Mouse (Mus musculus) MEL-GATA-1-ER (cell line): ENCODE measurements around the gene Dach1.

ENCODE experiments used
- DNase-seq: peaks from one replicate; pipeline ENCODE4 v3.0.0-alpha.2; 2012; ENCODE audit warnings: low read depth; ENCODE audit errors: extremely low read depth

The Dach1 gene

DNA sequence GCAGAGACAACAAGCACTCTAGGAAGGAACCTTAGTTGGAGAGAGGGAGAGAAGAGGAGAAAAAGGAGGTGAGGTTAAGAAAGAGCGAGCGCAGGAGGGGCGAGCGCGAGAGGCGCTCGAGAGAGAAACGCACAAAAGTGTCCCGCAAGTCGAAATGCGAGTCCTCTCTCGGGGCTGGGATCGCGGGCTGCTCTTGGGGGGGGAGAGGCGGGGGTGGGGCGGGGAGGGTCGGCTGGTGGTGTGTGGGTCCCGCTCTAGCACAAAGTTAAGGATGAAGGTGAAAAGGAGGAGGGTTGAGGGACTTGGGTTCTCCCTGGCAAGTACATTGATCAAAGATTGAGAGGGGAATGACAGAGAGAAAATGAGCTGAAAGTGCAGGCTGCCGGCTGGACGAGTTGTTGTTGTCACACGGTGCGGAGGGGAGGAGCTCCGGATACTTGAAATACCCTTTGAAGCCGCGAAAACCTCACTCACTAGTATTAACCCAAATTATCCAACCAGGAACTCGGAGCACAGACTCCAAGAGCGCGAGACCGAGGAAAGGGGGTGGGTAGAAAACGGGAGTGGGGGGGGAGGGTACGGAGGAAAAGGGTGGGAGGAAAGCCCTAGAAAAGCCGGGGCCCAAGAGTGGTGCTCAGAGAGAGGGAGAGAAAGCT lies at the start of gene Dach1:
Dach1 (minus strand) TSS at position 345 of the 656 bp plus-strand sequence.
- no peak for DNase-seq

DNA sequence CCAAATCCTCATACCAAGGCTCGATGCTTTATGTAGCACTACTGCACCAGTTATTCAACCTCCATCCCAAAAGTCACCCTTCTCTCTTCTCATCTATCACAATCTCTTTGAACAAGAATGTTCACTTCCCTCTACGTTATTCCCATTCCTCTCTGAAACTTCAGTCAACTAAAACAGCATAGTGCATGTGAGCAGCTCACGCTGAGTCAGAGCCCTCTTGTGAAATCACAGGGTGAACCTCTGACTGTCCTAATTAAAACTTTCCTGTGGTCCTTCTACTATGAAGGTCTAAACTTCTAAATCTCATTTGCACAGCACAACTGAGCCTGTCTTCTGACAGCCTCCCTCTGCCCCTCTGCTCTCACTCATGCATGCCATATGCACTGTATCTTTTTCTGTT lies 30.5 kb upstream of the Dach1 start:
- no peak for DNase-seq

DNA sequence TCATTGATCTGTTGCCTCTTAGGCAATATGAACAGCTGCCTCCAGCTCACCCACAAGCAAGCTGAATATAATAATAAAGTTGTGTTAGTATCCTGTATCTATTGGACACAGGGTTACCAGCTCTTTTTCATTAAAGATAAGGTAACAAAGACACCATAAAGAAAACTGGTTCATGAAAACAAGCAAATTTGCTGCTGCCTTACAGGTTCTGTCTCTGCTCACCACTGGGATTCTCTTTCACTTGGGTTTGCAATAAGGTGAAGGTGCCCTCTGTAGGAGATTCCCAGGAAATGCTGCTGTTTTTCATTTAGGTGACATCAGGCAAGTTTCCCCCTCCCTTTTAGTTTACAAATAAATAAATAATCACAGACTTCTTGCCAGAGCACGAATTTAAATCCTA lies 12.0 kb upstream of the Dach1 start:
- DNase-seq: no peak

DNA sequence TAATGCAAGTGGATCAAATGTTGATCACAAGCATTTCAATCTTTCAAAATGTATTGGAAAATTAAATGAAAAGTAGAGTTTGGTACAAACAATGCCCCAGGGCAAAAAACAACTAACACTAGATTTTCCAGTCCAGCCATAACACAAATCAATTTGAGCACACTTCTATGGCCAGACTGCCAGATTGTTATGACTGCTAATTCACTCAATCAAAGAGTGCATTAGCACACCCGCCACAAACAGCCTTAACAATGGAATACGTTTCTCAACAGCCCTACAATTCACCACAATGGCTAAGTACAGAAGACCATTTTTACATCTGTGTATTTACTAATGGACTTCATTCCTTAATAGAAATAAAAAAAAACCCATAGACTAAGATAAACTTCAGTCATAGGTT lies 4.3 kb upstream of the Dach1 start:
- DNase-seq: no peak

DNA sequence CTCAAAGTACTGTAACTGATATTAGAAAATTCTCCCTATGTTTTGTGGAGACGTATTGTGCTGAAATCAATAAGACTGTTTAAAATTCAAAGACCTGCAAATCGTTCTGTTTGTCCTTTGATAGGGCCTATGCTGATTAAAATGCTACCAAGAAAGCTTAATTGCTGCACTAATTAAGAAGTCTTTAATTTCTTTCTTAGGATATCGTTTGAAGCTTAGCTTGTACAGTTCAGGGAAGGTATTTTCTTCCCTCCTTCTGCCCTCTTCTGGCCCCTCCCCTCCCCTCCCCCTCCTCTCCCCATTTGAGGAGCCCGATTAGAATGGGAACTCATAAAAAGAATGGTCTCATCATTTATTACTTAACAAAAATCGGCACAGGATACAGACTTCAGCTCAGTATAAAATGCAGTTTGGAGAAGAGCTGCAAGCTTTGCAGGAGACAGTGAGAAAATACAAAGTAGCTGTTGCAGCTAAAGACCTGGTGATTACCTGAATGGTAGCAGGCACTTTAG lies 2.9 kb upstream of the Dach1 start:
- DNase-seq: no peak

DNA sequence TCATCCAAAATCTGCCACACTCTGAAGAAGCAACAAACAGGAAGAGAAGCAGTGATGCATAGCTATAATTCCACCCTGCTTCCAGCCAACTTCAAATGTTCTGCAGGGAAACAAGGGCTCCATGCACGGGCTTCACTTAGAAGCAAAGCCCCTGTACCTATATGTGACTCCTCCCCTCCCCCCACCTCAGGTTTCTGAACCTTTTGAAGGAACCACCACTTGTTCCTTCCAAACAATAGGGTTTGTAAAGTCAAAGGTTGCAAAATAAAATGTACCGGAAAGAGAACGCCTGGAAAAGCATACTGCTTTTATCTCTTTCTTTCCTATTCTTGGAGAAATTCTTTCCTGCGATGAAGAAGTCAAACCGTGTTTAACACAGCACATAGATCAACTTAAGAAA lies 2.3 kb upstream of the Dach1 start:
- DNase-seq: no peak

DNA sequence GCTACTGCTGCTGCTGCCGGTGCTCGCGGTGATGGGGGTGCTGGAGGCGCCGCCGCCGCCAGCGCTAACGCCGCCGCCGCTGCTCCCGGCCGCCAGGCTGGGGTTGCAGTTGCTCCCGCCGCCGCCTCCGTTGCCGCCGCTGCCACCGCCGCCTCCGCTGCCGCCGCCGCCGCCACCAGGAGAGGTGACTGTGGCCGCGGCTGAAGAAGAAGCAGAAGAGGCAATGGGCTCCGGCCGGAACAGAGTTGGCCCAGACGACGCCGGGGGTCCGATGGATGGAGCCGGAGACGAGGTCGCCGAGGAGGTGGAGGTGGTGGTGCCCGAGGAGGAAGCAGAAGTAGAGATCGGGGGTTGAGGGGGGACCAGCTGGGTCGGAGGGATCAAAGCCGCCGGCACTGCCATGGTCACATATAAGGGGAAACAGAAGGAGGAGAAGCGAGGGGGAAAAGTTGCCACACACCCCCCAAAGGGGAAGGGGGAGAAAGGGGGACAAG lies 610 bp downstream of the Dach1 start:
- DNase-seq: no peak

DNA sequence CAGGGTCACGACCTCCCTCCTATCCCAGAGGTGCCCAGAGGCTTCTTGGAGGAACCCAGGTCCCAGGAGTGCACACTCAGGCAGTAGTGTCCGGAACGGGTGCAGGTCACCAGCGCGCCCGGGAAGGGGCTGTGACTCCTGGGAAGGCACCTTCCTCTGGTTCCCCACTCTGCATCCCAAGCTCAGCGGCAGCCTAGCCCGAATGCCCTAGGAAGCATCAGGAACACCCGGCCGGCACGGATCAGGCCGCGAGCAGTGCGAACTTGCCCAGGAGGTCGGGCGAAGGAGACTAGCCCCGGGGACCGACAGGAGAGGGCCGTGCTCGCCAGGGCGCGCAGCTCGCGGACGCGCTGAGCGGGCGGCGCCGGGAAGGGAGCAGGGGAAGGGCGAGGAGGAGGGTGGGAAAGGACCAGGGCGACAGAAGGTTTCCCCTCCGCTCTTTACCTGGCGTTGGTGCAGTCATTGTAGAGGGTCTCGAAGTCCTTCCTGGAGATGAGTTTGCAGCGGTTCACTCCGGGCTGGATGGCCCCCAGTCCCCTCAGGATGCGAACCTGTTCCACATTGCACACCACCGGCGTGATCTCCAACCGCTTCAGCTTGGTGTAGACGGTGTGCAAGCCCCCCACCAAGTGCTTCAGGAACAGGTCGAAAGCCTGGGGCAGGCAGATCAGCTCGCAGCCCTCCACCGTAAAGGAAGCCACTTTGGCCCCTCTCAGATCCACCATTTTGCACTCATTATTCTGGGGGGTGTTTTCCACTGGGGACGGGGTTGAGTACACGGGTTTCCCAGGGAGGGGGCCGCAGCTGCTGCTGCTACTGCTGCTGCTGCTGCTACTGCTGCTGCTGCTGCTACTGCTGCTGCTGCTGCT lies 1.3 kb downstream of the Dach1 start:
- DNase-seq: no peak

DNA sequence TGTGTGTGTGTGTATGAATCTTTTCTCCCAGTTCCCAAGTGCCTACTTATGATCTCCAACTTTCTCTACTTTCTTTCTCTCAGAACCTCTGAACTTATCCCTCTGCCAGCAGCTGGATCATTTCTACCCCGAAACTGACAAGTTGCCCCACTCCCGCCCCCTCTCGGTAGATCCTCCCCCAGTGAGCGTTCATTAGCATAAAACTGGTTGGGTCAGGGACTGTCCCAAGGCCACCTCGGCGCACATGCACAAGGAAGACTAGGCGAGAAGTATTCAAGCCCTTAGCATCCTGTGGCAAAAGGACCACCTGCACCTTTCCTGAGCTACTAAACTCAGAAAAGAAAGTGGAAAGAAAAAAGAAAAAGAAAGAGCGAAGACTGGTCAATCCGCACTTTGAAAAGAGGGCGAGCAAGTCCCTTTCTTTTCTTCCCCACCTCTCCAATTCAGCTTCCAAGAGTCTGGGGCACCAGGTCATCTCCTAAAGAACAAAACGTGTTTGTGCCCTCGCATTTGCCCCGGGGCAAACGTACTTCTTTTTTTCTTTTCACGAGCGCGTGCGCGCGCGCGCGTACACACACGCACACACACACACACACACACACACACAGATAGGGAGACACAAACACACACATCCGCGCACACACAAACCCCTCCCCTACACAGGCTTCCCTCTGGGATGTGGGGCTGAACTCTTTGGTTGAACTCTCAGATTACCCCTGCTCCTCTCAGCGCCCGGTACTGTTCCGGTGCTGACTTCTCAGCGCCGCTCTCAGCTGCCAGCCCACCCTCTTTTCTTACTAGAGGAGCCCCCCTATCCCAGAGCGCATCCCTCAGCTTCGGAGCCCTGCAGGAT lies 2.2 kb downstream of the Dach1 start:
- DNase-seq: no peak

DNA sequence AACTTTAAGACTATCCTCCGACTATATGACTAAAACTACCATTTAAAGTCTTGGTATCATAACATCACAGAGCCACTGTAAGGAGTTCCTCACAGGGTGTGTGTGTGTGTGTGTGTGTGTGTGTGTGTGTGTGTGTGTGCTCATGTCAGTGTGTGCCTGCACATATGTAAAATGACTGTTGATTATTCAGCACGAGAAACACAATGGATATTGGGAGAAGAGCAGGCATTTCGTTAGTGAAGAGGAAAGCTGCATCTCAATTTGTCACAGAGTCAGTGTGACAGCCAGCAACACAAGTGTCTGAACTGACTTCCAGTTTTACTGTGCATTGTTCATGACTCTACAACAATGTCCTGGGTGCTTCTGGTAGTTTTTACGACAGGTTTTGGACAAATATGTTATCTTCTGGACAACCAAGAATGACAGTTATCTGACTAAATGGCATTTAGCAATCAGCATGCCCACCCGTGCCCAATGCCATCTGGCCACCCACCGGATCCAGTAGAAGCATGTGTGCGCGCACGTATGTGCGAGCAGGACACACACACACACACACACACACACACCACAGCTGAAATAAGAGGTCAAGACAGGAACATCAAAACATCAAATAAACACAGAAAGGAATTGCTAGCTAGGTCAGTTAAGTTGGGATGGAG lies 3.1 kb downstream of the Dach1 start:
- no peak for DNase-seq

DNA sequence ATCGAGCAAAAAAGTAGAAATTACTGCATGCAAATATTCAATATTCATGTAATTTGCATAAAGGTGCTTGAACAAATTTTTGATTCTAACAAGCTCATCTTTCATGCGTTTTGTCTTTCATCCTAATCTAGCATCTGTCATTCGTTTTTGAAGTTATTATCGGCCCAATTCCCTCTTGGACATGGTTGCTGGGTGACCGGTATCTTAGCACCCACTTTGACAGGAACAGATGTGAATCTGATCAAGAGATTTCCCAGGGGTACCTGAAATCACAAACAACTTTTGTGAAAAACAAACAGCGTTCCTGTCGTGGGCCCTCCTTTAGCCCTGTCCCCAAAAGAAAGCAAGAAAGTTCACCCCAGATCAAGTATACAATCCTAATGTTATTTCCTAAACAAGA lies 12.8 kb downstream of the Dach1 start:
- DNase-seq: no peak

DNA sequence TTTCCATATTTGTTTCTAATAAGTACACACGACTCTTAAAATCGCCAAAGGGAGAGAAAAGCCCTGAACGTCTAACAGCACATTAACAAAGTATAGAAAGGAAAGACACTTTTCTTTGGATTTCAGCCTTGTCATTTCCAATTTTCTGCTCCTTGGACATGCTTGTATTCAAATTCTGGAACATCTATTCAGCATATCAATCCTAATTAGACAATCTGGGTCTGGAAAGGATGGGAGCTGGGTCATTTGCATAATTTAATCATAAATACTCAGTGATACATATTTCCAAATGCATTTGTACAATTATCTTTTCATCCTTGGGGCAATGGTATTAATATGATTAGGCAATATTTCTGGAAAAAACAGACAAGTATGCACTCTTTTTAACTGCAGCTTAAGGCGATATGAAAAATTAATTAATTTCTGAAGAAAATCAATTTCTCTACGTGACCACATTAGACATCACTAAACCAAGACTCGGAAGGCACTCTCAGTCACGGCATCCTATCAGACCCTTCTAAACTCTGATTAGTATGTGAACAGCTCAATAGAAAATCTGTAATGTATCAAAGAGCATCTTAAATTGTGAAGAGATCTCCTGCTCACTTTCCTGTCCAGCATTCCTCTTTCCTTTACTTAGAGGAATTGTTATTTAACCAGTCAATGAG lies 13.7 kb downstream of the Dach1 start:
- DNase-seq: no peak

DNA sequence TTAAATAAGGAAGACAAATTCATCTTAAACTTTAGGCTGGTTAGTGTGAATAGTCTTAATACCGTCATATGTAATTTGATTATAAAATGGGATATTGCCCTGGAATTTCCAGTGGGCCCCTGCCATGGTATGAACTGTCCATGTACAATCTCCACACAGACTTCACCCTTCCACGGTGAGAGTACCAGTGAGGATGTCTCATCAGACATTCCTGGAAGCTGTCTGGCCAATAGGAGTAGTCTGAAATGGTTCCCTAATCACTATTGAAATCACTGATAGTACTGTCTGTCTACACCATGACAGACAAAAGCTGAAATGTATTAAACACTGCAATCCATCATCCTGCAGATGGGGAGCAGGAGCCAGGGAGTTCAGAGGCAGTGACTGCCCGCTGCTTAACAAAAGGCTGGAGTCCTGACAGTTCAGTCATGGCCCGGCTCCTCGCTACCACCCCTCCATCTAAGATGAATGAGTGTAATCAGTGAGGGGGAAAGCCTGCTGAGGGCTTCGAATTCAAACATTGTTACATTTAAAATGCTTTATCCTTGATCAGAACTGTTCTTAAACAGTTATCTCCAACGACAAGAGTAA lies 14.6 kb downstream of the Dach1 start:
- no peak for DNase-seq

DNA sequence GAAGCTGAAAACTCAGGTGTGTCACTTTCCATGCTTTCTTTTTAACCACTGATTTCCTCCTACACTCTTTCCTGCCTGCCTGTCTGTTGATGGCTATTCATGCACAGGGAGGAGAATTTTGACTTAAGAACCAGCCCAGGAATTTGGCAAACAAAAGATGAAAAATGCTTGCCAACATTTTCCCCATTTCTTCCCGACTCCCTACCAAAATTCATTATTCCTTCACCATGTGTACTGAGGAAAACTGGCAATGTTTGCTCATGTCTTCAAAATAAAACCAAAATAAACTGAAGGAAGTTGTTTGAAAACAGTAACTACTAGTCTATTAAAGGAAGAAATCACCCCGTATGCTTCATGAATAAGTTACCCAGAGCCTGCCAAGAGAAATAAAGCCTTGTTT lies 27.8 kb downstream of the Dach1 start:
- no peak for DNase-seq

DNA sequence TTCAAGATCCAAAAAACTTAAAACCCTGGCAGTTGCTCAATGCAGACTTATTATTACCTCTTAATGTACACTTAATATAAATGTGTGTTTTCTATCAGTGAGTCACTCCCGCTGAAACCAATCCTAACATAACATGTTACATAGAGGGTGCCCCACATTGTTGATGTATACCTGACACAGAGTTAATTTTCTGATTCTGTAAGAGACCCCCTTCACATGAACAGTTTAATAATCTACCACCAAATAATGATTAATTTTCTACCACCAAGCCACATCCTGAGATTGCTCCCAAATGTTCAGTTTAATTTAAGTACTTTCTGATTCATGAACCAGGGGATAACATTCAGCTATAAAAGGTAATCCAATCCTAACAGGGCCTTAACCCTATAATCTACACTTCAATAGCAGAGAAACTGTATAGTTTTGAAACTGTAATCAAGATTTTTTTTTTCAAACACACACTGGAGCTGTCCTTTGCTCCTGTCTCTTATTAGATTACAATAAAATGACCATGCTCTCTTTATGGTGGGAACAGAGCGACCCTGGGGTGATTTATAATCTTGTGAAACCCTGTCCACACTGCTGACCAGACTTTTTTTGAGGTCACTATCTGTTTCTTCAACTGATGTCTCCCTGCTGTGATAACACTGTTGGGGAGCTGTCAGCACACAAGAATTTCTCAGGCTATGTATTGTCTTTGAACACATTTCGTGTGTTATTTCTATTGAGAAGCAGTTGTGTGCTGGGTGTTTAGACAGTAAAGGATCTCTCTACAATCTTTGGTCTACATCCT lies 30.5 kb downstream of the Dach1 start:
- no peak for DNase-seq

DNA sequence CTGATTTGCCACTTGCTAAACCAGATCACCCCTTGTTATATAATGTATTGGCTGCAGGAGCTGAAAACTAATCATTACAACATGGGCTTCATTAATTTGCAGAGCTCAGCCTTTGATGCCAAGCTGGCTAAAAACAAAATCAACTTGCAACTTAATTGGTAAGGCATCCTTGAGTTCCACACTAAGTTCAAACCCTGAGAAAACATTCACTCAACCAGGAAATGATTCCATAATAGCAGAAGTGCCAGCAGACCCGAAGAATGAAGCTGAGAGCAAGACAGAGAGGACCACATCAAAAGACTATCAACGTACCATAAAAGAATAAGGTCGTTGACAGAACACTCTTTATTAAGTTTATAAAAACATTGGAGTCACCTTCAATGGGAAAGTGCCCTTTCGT lies 35.0 kb downstream of the Dach1 start:
- no peak for DNase-seq

DNA sequence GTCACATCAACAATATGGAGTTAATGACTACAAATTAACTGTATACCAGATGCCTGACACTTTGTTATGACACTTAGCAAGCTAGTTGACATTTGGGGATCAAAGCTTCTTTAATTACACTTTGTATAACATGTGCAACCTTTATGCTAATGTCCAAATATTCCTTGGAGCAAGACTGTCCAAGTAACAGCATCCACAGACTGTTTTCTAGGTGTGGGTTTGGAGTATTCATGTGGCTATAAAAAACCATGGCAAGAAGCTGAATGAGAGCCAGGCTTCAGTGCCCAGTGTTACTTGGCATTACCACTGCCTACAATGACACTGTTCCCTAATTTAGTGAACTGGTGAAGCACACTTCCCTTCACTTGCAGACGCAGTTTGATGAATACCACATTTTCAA lies 46.5 kb downstream of the Dach1 start:
- DNase-seq: no peak

DNA sequence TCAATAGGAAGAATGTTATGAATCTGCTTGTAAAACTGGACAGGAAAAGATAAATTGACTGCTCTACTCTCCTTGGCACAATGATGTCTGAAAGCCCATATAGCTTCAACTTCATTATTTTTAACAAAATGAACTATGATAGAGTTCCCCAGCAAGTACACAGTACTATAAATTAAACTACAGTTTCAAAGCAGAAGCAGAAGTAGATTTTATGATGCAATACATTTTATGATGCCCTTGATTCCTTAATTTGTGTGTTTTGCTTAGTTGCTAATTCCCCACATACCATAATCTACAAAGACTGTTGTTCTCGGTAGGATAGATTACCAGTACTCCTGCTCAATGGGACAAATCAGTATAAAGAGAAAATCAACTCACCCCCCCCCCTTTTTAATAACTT lies 52.9 kb downstream of the Dach1 start:
- DNase-seq: no peak

DNA sequence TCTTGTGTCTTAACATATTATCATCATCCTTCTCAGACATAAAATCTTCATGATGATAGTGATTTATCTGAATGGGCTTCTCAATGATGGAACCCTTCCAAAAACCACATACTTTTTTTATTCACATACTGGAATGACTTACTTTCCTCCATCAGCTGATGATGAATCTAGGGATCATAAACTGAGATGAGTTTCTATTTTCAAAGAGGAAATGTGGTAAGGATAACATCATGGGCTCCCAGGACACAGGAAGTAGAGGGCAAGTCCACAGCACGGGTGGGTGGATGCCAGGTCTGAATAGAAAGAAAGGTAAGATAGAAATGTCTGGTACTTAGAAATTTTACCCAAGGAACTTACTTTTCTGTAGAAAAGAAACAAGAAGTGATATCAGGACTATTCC lies 56.5 kb downstream of the Dach1 start:
- no peak for DNase-seq
